ENCODE assay signal across 8 mouse cellular contexts in genomic region chrX:98148531-98149342, GRCm38 (mm10). TPM values are rescaled to one million over a fixed set of nuclear protein-coding genes. Genes with fewer than 3 reads are reported as not detected.
DNase-seq lines count a peak whose midpoint lies in the region; ATAC-seq lines count a peak whose summit lies in the region.

Gene Ar (plus strand): TSS chrX:98148769.

- 26% methylated on average over 26 of the region's 27 CpGs for WGBS in hindbrain, embryonic 14.5 days
- WGBS in limb, embryonic 13.5 days, result 16% methylated on average over 27 of the region's 27 CpGs
- WGBS in midbrain, embryonic 13.5 days, result 21% methylated on average over 20 of the region's 27 CpGs

- no peaks in the 10 kb centered on the region for H3K9me3 ChIP-seq in hindbrain, embryonic 14.5 days (ENCODE audit: control insufficient read depth, low read length)
- no peaks in the 10 kb centered on the region for H3K9me3 ChIP-seq in limb, embryonic 13.5 days
- no peaks in the 10 kb centered on the region for H3K9me3 ChIP-seq in midbrain, embryonic 13.5 days

- DNase-seq in cerebellum, postnatal 10 days, result peak; percentile 13 to 19
- no peak for DNase-seq in cerebellum, adult 18-20 months
- peak; percentile 71 for DNase-seq in adrenal gland, postnatal 25 days
- peak; percentile 15 to 51 for DNase-seq in gastrocnemius, adult 8-10 months (ENCODE audit: low spot score in 2 of 2)
- DNase-seq in hindbrain, embryonic 14.5 days (ENCODE audit: low spot score), result no peak
- DNase-seq in thymus, postnatal 4 days, result peak; percentile 9

- no peaks in the 10 kb centered on the region for H3K36me3 ChIP-seq in hindbrain, embryonic 14.5 days (replicated peaks; ENCODE audit: control insufficient read depth, insufficient read depth)
- H3K36me3 ChIP-seq in limb, embryonic 13.5 days, result no peaks in the 10 kb centered on the region
- H3K36me3 ChIP-seq in midbrain, embryonic 13.5 days, result no peaks in the 10 kb centered on the region

- H3K27me3 ChIP-seq in hindbrain, embryonic 14.5 days (ENCODE audit: control insufficient read depth, insufficient read depth, low read length), result peaks cover 49% of the 10 kb centered on the region
- H3K27me3 ChIP-seq in limb, embryonic 13.5 days, result peaks cover 57% of the 10 kb centered on the region
- H3K27me3 ChIP-seq in midbrain, embryonic 13.5 days, result peaks cover 55% of the 10 kb centered on the region

- no peak within 1 kb of the TSS for H3K27ac ChIP-seq in hindbrain, embryonic 14.5 days
- no peak within 1 kb of the TSS for H3K27ac ChIP-seq in limb, embryonic 13.5 days
- no peak within 1 kb of the TSS for H3K27ac ChIP-seq in midbrain, embryonic 13.5 days

- no peak within 1 kb of the TSS for H3K9ac ChIP-seq in hindbrain, embryonic 14.5 days
- no peak within 1 kb of the TSS for H3K9ac ChIP-seq in limb, embryonic 13.5 days
- peak within 1 kb of the TSS; percentile 52; the same call in 1 of the 2 replicates for H3K9ac ChIP-seq in midbrain, embryonic 13.5 days (replicated peaks)

- H3K4me2 ChIP-seq in hindbrain, embryonic 14.5 days (replicated peaks), result peak within 1 kb of the TSS; percentile 82
- peak within 1 kb of the TSS; percentile 67 for H3K4me2 ChIP-seq in limb, embryonic 13.5 days (replicated peaks)
- H3K4me2 ChIP-seq in midbrain, embryonic 13.5 days (replicated peaks), result peak within 1 kb of the TSS; percentile 75

- peak within 1 kb of the TSS; percentile 41 for H3K4me3 ChIP-seq in hindbrain, embryonic 14.5 days (replicated peaks; ENCODE audit: low read length)
- peak within 1 kb of the TSS; percentile 40 for H3K4me3 ChIP-seq in limb, embryonic 13.5 days
- peak within 1 kb of the TSS; percentile 45 for H3K4me3 ChIP-seq in midbrain, embryonic 13.5 days (replicated peaks)

- peak; percentile 51; the same call in 1 of the 2 replicates for ATAC-seq in hindbrain, embryonic 14.5 days (ENCODE audit: low FRiP score)
- peak; percentile 28; the same call in 1 of the 2 replicates for ATAC-seq in limb, embryonic 13.5 days (ENCODE audit: low FRiP score, low read depth)
- peak; percentile 49 for ATAC-seq in midbrain, embryonic 13.5 days

- 0 out of 2 replicates have a peak, but pooled peaks cover 8% of the 10 kb centered on the region for H3K4me1 ChIP-seq in hindbrain, embryonic 14.5 days (replicated peaks; ENCODE audit: control insufficient read depth, insufficient read depth, low read length)
- H3K4me1 ChIP-seq in limb, embryonic 13.5 days, result no peaks in the 10 kb centered on the region
- H3K4me1 ChIP-seq in midbrain, embryonic 13.5 days (replicated peaks), result peaks cover 16% of the 10 kb centered on the region

RNA-seq across cellular contexts. Expression of gene Ar, which starts in this region (rescaled TPM):
- 83.5 and 93.1 TPM in 2 replicates for total RNA-seq in adrenal gland, postnatal 25 days (2021)
- 10 to 100 TPM; 15.6 to 21.8 (median 17.9) TPM for total RNA-seq in gastrocnemius, adult 8-10 months (2022)
- 0.09 TPM in 2 replicates for polyA plus RNA-seq in hindbrain, embryonic 14.5 days (2014; fragmentation: Nextera tagmentation; extraction: Ambion mirVana)
- polyA plus RNA-seq in limb, embryonic 13.5 days (2015; fragmentation: Nextera tagmentation; extraction: Ambion mirVana), result 0.61 and 0.62 TPM in 2 replicates
- polyA plus RNA-seq in midbrain, embryonic 13.5 days (2015; fragmentation: Nextera tagmentation; extraction: Ambion mirVana), result 0.06 and 0.08 TPM in 2 replicates

Comparison
In these comparisons a context has a peak if more than half of its experiments do, and no peak if none do; other contexts are left out.
1. DNase-seq: peak in cerebellum, postnatal 10 days (2 of 2), adrenal gland, postnatal 25 days (single experiment), gastrocnemius, adult 8-10 months (2 of 2) and thymus, postnatal 4 days (single experiment); none in cerebellum, adult 18-20 months (0 of 2) and hindbrain, embryonic 14.5 days (single experiment).
2. Peak in ATAC-seq, H3K4me3 ChIP-seq and H3K4me2 ChIP-seq in hindbrain, embryonic 14.5 days; RNA of the gene not detected or under 1 TPM.
3. Peak in ATAC-seq, H3K4me3 ChIP-seq and H3K4me2 ChIP-seq in limb, embryonic 13.5 days; RNA of the gene not detected or under 1 TPM.
4. Peak in ATAC-seq, H3K4me3 ChIP-seq, H3K9ac ChIP-seq and H3K4me2 ChIP-seq in midbrain, embryonic 13.5 days; RNA of the gene not detected or under 1 TPM.
5. Peak in every context shown above with its lines, with median percentiles within 50 percentile points of each other: ATAC-seq, H3K4me2 ChIP-seq and H3K4me3 ChIP-seq.